In the genomic region with DNA sequence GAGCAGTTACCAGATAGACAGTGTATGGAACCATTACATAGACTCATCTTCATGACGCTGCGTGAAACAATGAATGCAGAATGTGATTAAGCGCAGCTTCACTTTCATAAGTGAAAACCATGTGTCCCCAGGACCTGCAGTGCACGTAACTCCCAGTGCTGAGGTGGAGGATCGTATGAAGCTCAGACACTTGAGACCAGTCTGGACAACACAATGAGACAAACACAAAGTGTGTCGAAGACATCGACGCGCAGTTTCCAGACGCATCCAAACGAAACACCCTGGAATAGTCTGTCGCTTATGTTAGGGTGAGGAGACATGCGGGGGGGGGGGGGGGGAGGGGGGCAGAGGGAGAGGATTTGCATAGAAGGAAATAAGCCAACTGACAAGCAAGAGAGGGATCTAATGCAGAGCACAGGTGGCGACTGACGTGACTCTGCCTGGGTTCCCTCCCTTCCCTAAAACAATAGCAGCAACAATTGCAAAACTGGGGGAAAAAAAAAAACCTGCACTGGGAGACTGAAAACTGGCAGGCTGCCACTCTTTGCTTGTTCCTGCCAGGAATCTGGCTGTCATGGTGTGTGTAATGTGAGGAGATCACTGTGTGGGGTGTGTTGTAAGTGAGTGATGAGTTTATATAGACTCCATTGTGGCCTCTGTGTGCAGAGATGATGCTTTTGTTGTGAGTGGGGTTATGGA, we compare ENCODE assay signal across 8 mouse cellular contexts. TPM values are rescaled to one million over a fixed set of nuclear protein-coding genes. Genes with fewer than 3 reads are reported as not detected.
A peak's percentile ranks its signal among the peaks of the same experiment; 100 is the strongest.
DNase-seq lines count a peak whose midpoint lies in the region.

No protein-coding gene starts in this region.

- DNase-seq in adrenal gland, adult (ENCODE audit: inconsistent age in 2 of 2, low spot score in 1 of 2): peak; percentile 27 to 69
- no peak for DNase-seq in adrenal gland, adult 8-10 months
- peak; percentile 14 for DNase-seq in ovary, postnatal 36 days (ENCODE audit: low spot score)
- no peak for DNase-seq in ovary, postnatal 10 days (ENCODE audit: low spot score)
- DNase-seq in heart, adult 9 months (ENCODE audit: low spot score in 2 of 2): peak; percentile 54 to 67
- peak; percentile 24 for DNase-seq in layer of hippocampus, adult 9-10 months (ENCODE audit: low spot score)
- DNase-seq in skeletal muscle tissue, adult 2 months (ENCODE audit: low read depth, low spot score): peak; percentile 39
- no peak for DNase-seq in spleen, postnatal 4 days (ENCODE audit: low spot score in 2 of 2)

RNA-seq across cellular contexts. Expression of gene 1700025G04Rik, which starts 40.3 kb away (rescaled TPM):
- 10 to 100 TPM; 49.0 to 83.7 (median 64.8) TPM for total RNA-seq in adrenal gland, adult 8-10 months (2022)

Comparison
In these comparisons a context has a peak if more than half of its experiments do, and no peak if none do; other contexts are left out.
1. DNase-seq: peak in adrenal gland, adult (2 of 2), ovary, postnatal 36 days (single experiment), heart, adult 9 months (2 of 2), layer of hippocampus, adult 9-10 months (single experiment) and skeletal muscle tissue, adult 2 months (single experiment); none in adrenal gland, adult 8-10 months (single experiment), ovary, postnatal 10 days (single experiment) and spleen, postnatal 4 days (0 of 2).